Mouse (Mus musculus): ENCODE measurements around the gene Ovol2. TPM values are rescaled to one million over a fixed set of nuclear protein-coding genes. Genes with fewer than 3 reads are reported as not detected.

Ovol2 gene
- polyA plus RNA-seq, 1 experiment: not detected

GRCm38 (mm10) chr2:144281417-144281816 lies 50.5 kb downstream of the Ovol2 start:
- no peak for TF ChIP-seq GATA1 (IDR thresholded peaks at IDR 0.05; ENCODE audit: low read length)

- no peak for TF ChIP-seq GATA1 (IDR thresholded peaks at IDR 0.05; ENCODE audit: low read length)
These were observed 51.4 kb downstream of the Ovol2 start for GRCm38 (mm10) chr2:144280568-144280967.

GRCm38 (mm10) chr2:144279742-144280141 lies 52.2 kb downstream of the Ovol2 start:
- TF ChIP-seq GATA1 (IDR thresholded peaks at IDR 0.05; ENCODE audit: low read length): no peak

- no peak for TF ChIP-seq GATA1 (IDR thresholded peaks at IDR 0.05; ENCODE audit: low read length)
These were observed 55.1 kb downstream of the Ovol2 start for GRCm38 (mm10) chr2:144276885-144277284.

DNA sequence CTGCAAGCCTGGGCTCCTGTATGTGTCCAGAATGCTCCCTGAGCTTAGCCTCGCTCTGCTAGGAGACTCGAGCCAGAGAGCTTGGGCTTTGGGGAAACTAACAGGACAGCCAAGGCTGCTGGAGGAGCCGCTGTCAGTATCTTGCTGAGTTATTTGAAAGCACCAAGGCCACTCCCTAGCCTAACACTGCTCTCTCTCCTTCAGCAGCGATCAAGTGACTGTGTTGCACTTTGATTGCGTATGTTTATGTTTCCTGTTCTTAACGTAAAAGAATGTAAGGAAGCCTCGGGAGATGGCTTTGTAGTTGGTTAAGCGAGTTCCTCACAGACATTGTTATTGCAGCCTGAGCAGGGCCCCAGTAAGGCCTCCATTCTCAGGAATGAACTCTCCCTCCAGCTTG lies 57.2 kb downstream of the Ovol2 start:
- no peak for TF ChIP-seq GATA1 (IDR thresholded peaks at IDR 0.05; ENCODE audit: low read length)

- no peak for TF ChIP-seq GATA1 (IDR thresholded peaks at IDR 0.05; ENCODE audit: low read length)
These were observed 59.9 kb downstream of the Ovol2 start for GRCm38 (mm10) chr2:144272088-144272487.

DNA sequence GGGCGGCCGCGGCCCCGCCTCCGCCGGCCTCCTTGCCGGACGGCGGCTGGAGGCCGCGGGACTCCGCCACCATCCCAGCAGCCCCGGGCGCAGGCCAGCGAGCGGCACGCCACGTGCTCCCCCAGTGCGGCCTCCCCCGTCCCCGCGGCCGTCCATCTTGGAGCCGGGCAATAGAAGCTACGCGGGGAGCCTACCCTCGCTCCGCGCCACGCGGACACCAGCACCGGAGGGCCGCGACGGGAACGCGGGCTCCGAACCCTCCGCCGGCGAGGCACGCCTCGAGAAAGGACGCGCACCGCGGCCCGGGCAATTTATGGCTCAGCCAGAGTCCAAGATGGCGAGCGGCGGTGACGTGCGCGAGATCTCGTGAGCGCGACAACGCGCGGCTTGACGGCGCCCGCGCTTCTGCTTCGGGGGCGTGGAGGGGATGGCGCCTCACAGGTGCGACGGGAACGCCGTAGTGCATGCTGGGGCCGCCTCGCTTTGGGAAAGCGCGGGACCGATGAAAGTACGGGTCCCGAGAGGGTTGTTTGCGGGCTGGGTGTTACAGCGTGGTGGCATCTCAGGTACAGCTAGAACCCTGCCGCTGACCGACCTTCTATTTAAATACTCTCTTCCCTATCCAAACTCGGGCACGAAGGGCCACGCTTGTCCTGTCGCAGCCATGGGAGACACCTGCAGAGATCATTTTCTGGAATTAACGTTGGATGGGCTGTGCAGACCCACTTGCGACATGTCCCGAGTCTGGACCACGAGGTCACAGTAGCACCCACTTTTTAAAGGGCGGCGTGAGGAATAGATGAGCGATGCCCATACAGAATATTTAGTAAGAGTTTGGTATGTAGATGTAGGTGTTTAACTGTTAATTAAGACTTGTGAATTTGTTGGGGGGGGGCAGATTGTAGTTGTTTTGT lies 61.2 kb downstream of the Ovol2 start, which contains the start of the genes Mgme1 and Snx5:
Gene Mgme1, plus strand, starts transcription at position 157 of the 914 bp plus-strand sequence.
Gene Snx5, minus strand, starts transcription at position 400 of the 914 bp plus-strand sequence.
- TF ChIP-seq GATA1 (IDR thresholded peaks at IDR 0.05; ENCODE audit: low read length): no peak

DNA sequence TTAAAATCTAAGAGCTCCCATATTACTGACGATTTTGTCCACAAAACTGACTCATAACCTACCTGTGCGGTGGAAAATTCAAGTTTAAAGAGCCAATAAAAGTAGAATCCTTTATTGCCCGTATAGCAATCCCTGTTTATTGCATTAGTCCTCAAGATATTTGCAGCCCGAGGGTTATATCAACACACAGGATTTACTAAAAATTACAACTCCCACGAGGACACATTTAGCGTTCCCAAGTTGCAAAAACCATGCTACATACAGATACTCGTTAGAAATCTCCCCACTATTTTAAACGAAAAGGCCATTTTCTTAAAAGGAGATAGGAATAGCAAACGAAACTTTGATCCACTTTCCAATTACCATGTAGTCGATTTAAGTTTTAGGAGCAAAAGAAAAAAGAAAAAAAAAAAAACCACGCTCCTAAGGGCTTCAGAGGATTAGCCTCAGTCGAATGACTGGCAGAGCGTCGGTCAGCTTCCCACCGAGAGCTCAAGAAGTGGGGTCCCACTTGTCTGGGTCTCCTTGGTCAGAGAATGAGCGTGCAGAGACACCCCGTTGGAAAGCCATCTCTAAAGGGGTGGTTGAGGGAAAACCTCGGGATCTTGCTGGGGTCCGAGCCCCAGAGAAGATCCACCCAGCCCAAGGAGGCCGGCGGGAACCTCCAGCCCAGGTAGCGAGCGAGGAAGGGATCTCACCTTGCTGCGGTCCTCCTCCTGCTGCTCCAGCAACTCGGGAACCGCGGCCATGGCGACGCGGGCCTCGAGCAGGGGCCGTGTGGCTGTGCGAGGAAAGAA lies 62.1 kb downstream of the Ovol2 start:
- TF ChIP-seq GATA1 (IDR thresholded peaks at IDR 0.05; ENCODE audit: low read length): no peak

DNA sequence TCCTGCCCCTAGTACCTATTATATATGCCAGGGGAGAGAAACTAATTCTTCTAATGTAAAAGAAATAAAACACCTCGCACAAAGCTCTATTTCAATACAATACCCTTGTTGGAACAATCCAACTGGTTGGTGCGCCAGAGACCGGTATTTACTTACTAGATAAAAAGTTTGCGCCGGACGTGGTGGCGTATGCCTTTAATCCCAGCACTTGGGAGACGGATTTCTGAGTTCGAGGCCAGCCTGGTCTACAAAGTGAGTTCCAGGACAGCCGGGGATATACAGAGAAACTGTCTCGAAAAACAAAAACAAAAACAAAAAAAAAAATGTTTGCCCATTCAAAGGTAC lies 62.7 kb downstream of the Ovol2 start:
- no peak for TF ChIP-seq GATA1 (IDR thresholded peaks at IDR 0.05; ENCODE audit: low read length)

- no peak for TF ChIP-seq GATA1 (IDR thresholded peaks at IDR 0.05; ENCODE audit: low read length)
These were observed 63.3 kb downstream of the Ovol2 start for GRCm38 (mm10) chr2:144268446-144269305.

- TF ChIP-seq GATA1 (IDR thresholded peaks at IDR 0.05; ENCODE audit: low read length): no peak
These were observed 64.3 kb downstream of the Ovol2 start for GRCm38 (mm10) chr2:144267731-144268015.

GRCm38 (mm10) chr2:144267004-144267730 lies 64.8 kb downstream of the Ovol2 start:
- TF ChIP-seq GATA1 (IDR thresholded peaks at IDR 0.05; ENCODE audit: low read length): no peak

DNA sequence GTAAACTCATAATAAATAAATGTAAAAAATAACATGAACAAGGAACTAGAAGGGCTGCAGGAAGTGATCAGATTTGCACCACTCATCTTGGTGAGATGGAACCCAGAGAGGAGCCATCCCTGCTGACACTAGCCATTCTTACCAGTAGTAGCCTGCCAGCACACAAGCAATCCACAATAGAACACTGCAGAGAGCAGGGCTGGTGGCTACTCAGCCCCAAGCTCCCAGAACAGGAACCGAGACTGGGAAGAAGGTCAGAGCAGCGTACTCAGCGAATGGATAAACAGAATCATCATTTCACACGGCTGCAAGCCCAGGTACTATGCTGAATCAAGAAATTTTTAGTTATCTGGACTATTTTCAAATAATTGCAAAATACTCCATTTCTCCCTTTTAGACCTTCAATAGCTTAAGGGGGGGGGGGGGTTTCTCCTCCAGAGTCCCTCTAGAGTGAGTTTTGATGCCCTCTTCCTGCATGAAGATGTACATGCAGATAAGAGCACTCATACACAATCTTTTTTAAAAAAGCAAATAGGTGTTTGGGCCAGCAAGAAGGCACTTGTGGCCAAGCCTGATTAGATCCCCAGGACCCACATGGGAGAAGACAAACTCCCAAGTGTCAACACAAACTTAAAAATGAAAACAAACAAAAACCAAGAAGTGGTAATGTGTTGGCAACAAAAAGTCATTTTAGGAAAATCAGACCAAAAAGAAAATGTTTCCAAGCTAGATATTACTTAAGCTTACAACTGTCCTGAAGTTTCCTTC lies 65.8 kb downstream of the Ovol2 start:
- no peak for TF ChIP-seq GATA1 (IDR thresholded peaks at IDR 0.05; ENCODE audit: low read length)

DNA sequence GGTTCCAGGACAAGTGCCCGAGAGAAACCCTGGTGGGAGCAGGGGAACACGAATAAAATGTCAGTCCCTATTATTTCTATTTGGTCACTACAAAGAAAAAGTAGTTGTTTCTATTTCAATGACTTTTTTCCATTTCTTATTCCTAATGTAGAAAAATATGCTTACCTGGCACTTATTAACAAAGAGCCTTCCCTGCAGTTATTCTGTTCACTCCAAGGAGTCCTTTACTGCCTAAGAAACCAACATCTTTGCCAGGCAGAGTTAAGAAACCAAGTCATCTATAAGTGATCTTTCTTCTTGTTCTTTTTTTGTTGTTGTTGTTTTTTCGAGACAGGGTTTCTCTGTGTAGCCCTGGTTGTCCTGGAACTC lies 66.8 kb downstream of the Ovol2 start:
- TF ChIP-seq GATA1 (IDR thresholded peaks at IDR 0.05; ENCODE audit: low read length): no peak
